Mouse (Mus musculus): ENCODE measurements around the gene Rnf149. TPM values are rescaled to one million over a fixed set of nuclear protein-coding genes. Genes with fewer than 3 reads are reported as not detected.

Gene Rnf149
- polyA plus RNA-seq, 1 experiment from 2014 or later: 25.2 TPM

DNA sequence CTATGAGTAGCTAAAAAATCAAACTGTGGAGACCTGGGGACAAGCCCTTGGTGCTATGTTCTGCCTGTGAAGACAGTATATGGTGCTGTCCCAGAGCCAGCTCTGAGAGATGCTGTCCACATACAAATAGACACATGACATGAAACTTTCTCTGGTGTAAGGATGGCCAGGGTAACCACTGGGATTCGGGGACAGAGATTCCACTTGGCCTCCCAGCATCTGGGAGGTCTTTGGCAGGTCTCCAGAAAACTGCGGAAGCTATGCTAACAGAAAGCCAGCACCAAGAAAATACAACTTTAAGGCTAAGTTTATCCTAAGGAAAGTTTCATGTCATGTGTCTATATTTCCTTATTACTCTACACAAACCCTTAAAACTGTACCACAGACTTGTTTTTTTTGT, 27.4 kb downstream of the Rnf149 start:
- Histone ChIP-seq H3K4me1 (ENCODE audit: control insufficient read depth, insufficient read depth, low read length) (no peaks in the 10 kb centered on the region), H3K4me2 (ENCODE audit: low read depth, low read length) (no peak overlapping the region), H3K27ac (replicated peaks; ENCODE audit: low read depth, low read length) (no peak overlapping the region), H3K9ac (replicated peaks; ENCODE audit: low read length) (no peak overlapping the region), H3K4me3 (ENCODE audit: low read depth, low read length) (no peak overlapping the region), H3K27me3 (ENCODE audit: control insufficient read depth, insufficient read depth, low read length) (no peaks in the 10 kb centered on the region), H3K36me3 (replicated peaks; ENCODE audit: control insufficient read depth, insufficient read depth, low read depth, low read length) (peaks cover 6% of the 10 kb centered on the region), H3K9me3 (replicated peaks; ENCODE audit: control insufficient read depth, low read length) (no peaks in the 10 kb centered on the region)
- WGBS: 90% methylated on average over 2 of the region's 2 CpGs
- no peak for DNase-seq (ENCODE audit: low spot score)
- no peak for ATAC-seq (replicated peaks; ENCODE audit: insufficient number of reproducible peaks, low FRiP score, low TSS enrichment, low read depth)

DNA sequence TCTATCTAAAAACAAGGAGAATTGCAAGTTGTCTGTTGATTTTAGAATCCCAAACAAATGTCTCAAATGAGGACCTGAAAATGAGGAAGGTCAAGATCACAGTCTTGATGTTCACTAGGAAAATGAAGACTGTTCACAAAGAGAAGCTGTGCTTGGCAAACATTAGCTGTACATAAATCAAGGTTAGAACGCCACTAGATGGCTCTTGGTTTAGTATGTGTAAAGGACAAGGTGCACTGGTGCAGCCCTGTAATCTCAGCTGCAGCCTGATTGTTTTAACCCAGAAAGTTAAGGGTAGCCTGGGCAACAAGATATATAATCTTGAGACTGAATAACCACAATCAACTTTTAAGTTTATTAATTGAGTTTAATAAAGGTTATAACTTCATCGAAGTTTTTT, 30.0 kb downstream of the Rnf149 start:
- H3K4me1 ChIP-seq (ENCODE audit: control insufficient read depth, insufficient read depth, low read length): no peaks in the 10 kb centered on the region
- no peaks in the 10 kb centered on the region for H3K9me3 ChIP-seq (replicated peaks; ENCODE audit: control insufficient read depth, low read length)
- no peak overlapping the region for H3K4me2 ChIP-seq (ENCODE audit: low read depth, low read length)
- H3K36me3 ChIP-seq (replicated peaks; ENCODE audit: control insufficient read depth, insufficient read depth, low read depth, low read length): peaks cover 6% of the 10 kb centered on the region
- H3K9ac ChIP-seq (replicated peaks; ENCODE audit: low read length): no peak overlapping the region
- H3K27ac ChIP-seq (replicated peaks; ENCODE audit: low read depth, low read length): no peak overlapping the region
- DNase-seq (ENCODE audit: low spot score): no peak
- H3K27me3 ChIP-seq (ENCODE audit: control insufficient read depth, insufficient read depth, low read length): no peaks in the 10 kb centered on the region
- ATAC-seq (replicated peaks; ENCODE audit: insufficient number of reproducible peaks, low FRiP score, low TSS enrichment, low read depth): no peak
- WGBS: 80% methylated on average over 2 of the region's 2 CpGs
- H3K4me3 ChIP-seq (ENCODE audit: low read depth, low read length): no peak overlapping the region

DNA sequence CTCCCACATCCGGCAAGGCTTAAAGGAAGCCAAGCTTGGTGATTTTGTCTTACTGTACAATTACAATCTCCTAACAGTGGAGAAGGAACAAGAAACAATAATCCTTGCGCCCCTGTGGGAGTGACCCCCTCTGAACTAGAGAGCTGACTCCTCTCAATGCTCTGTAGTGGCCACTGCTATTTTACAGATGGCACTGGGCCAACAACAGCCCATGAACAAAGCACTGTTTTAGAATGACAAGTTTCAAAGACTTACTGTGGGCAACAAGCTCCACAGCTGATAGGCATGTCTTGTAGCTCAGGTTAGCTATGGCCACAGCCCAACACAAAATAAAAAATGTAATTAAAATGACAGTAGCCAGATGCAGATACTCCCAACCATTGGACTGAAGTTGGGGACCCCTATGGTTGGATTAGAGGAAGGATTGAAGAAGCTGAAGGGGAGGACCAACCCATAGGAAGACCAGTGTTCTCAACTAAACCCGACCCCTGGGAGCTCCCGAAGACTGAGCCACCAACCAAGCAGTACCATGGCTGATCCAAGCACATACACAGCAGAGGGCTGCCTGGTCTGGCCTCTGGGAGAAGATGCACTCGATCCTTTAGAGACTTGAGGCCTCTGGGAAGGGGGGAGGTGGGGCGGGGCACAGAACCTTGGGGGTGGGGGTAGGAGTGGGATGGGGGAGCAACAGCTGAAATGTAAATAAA, 30.9 kb downstream of the Rnf149 start:
- Histone ChIP-seq H3K4me3 (ENCODE audit: low read depth, low read length) (no peak overlapping the region), H3K9ac (replicated peaks; ENCODE audit: low read length) (no peak overlapping the region), H3K9me3 (replicated peaks; ENCODE audit: control insufficient read depth, low read length) (no peaks in the 10 kb centered on the region), H3K4me1 (ENCODE audit: control insufficient read depth, insufficient read depth, low read length) (no peaks in the 10 kb centered on the region), H3K36me3 (replicated peaks; ENCODE audit: control insufficient read depth, insufficient read depth, low read depth, low read length) (peaks cover 6% of the 10 kb centered on the region), H3K4me2 (ENCODE audit: low read depth, low read length) (no peak overlapping the region), H3K27me3 (ENCODE audit: control insufficient read depth, insufficient read depth, low read length) (no peaks in the 10 kb centered on the region), H3K27ac (replicated peaks; ENCODE audit: low read depth, low read length) (no peak overlapping the region)
- DNase-seq (ENCODE audit: low spot score) (no peak), ATAC-seq (replicated peaks; ENCODE audit: insufficient number of reproducible peaks, low FRiP score, low TSS enrichment, low read depth) (no peak)
- WGBS: 90% methylated on average over 6 of the region's 6 CpGs

DNA sequence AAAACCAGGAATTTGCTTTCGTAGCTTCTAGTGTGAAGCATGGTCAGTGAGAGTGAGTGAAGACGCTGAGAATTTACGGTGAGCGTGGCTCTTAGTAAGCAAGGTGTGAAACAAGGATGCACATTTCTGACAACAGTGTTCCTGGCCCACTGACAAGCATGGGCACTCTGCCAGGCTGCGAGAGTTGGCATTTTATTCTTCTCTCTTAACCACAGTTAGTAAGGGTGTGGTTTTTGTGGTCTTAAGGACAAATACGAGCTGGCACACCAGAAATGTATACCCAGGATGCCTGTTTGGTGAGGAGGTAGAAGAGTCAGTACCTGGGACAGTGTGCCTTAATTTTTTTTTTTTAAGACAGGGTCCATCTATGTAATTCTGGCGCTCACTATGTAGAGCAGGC, 31.6 kb downstream of the Rnf149 start:
- Histone ChIP-seq H3K4me3 (ENCODE audit: low read depth, low read length) (no peak overlapping the region), H3K36me3 (replicated peaks; ENCODE audit: control insufficient read depth, insufficient read depth, low read depth, low read length) (peaks cover 7% of the 10 kb centered on the region), H3K4me1 (ENCODE audit: control insufficient read depth, insufficient read depth, low read length) (no peaks in the 10 kb centered on the region), H3K9me3 (replicated peaks; ENCODE audit: control insufficient read depth, low read length) (no peaks in the 10 kb centered on the region), H3K9ac (replicated peaks; ENCODE audit: low read length) (no peak overlapping the region), H3K27me3 (ENCODE audit: control insufficient read depth, insufficient read depth, low read length) (no peaks in the 10 kb centered on the region), H3K4me2 (ENCODE audit: low read depth, low read length) (no peak overlapping the region), H3K27ac (replicated peaks; ENCODE audit: low read depth, low read length) (no peak overlapping the region)
- ATAC-seq (replicated peaks; ENCODE audit: insufficient number of reproducible peaks, low FRiP score, low TSS enrichment, low read depth) (no peak), DNase-seq (ENCODE audit: low spot score) (no peak)
- 97% methylated on average over 7 of the region's 7 CpGs for WGBS

DNA sequence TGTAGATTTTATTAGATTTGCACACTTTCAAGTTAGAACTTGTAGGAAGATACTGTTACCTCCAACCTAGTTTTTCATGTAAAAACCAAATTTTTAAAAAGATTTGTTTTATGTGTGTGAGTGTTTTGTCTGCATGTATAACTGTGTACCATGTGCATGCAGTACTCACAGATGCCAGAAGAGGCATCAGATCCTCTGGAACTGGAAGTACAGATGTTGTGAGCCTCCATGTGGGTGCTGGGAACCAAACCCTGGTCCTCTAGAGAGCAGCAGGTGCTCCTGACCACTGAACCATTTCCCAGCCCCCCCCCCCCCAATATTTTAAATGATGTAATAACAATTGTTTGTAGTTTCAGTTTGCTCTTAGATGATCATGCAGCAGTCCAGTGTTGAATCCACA, 36.6 kb downstream of the Rnf149 start:
- 0 out of 2 replicates have a peak, but pooled peaks cover 2% of the 10 kb centered on the region for H3K4me1 ChIP-seq (ENCODE audit: control insufficient read depth, insufficient read depth, low read length)
- no peak overlapping the region for H3K4me3 ChIP-seq (ENCODE audit: low read depth, low read length)
- H3K4me2 ChIP-seq (ENCODE audit: low read depth, low read length): no peak overlapping the region
- no peak overlapping the region for H3K27ac ChIP-seq (replicated peaks; ENCODE audit: low read depth, low read length)
- peaks cover 15% of the 10 kb centered on the region for H3K36me3 ChIP-seq (replicated peaks; ENCODE audit: control insufficient read depth, insufficient read depth, low read depth, low read length)
- no peak overlapping the region for H3K9ac ChIP-seq (replicated peaks; ENCODE audit: low read length)
- ATAC-seq (replicated peaks; ENCODE audit: insufficient number of reproducible peaks, low FRiP score, low TSS enrichment, low read depth) (no peak), DNase-seq (ENCODE audit: low spot score) (no peak)
- H3K9me3 ChIP-seq (replicated peaks; ENCODE audit: control insufficient read depth, low read length): no peaks in the 10 kb centered on the region
- H3K27me3 ChIP-seq (ENCODE audit: control insufficient read depth, insufficient read depth, low read length): no peaks in the 10 kb centered on the region

DNA sequence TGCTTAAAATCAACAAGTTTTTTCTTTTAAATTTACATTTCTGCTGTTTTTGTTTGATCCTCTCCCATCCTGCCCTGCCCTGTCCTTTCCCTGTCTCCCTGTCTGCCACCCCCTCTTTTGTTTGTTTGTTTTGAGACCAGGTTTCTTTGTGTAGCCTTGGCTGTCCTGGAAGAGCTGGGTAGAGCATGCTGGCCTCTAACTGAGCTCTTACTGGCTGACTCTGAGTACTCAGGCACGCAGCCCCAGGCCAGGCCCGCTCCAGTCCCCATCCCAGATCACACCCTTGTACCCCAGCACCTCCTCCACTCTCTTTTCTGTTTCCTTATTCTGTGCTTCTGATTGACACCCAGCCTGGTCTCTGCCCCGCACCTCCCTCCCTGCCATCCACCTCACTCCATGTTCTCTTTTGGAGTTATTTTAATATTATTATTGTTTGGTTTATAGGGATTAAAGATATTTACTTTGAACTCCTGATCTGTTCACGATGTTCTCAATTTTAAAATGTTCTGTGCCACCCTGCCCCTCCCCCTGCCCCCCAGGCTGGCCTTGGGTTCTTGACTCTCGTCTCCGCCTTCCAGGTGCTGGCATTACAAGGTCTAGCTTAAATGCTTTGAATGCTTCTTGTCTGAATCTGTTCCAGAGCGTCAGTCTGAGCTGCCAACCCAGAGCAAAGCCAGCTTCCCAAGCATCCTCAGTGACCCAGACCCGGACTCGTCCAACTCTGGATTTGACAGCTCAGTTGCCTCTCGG, 39.4 kb downstream of the Rnf149 start:
- Histone ChIP-seq H3K9ac (replicated peaks; ENCODE audit: low read length) (no peak overlapping the region), H3K27ac (replicated peaks; ENCODE audit: low read depth, low read length) (no peak overlapping the region), H3K4me3 (ENCODE audit: low read depth, low read length) (no peak overlapping the region), H3K9me3 (replicated peaks; ENCODE audit: control insufficient read depth, low read length) (no peaks in the 10 kb centered on the region), H3K27me3 (ENCODE audit: control insufficient read depth, insufficient read depth, low read length) (no peaks in the 10 kb centered on the region), H3K36me3 (replicated peaks; ENCODE audit: control insufficient read depth, insufficient read depth, low read depth, low read length) (peaks cover 13% of the 10 kb centered on the region), H3K4me2 (ENCODE audit: low read depth, low read length) (no peak overlapping the region), H3K4me1 (ENCODE audit: control insufficient read depth, insufficient read depth, low read length) (0 out of 2 replicates have a peak, but pooled peaks cover 2% of the 10 kb centered on the region)
- DNase-seq (ENCODE audit: low spot score): no peak
- no peak for ATAC-seq (replicated peaks; ENCODE audit: insufficient number of reproducible peaks, low FRiP score, low TSS enrichment, low read depth)
- 90% methylated on average over 10 of the region's 10 CpGs for WGBS

DNA sequence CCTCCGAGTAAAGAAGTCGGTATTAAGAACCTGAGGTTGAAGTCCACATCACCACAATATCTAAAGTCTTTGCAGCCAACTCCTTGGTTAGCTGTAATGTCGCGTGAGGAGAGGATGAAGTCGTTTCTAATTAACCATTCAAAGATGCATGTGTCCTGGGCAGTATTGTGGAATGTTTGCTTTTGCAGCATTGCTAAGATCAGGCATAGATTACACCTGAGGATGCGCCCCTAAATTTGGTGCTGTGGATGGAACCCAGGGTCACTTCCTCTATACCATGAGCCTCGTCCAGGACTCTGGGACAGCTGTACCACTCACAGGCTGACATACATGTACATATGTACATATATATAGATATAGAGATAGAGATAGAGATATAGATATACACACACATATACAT, 40.5 kb downstream of the Rnf149 start:
- H3K36me3 ChIP-seq (replicated peaks; ENCODE audit: control insufficient read depth, insufficient read depth, low read depth, low read length): peaks cover 13% of the 10 kb centered on the region
- WGBS: 47% methylated on average over 7 of the region's 7 CpGs
- DNase-seq (ENCODE audit: low spot score) (no peak), ATAC-seq (replicated peaks; ENCODE audit: insufficient number of reproducible peaks, low FRiP score, low TSS enrichment, low read depth) (no peak)
- peak overlapping the region; percentile 93 for H3K4me3 ChIP-seq (ENCODE audit: low read depth, low read length)
- peak overlapping the region; percentile 91 for H3K9ac ChIP-seq (replicated peaks; ENCODE audit: low read length)
- no peak overlapping the region for H3K27ac ChIP-seq (replicated peaks; ENCODE audit: low read depth, low read length)
- no peaks in the 10 kb centered on the region for H3K9me3 ChIP-seq (replicated peaks; ENCODE audit: control insufficient read depth, low read length)
- peak overlapping the region; percentile 84 for H3K4me2 ChIP-seq (ENCODE audit: low read depth, low read length)
- no peaks in the 10 kb centered on the region for H3K27me3 ChIP-seq (ENCODE audit: control insufficient read depth, insufficient read depth, low read length)
- 0 out of 2 replicates have a peak, but pooled peaks cover 2% of the 10 kb centered on the region for H3K4me1 ChIP-seq (ENCODE audit: control insufficient read depth, insufficient read depth, low read length)

All from embryonic facial prominence, embryonic 11.5 days (tissue).